Mouse (Mus musculus): ENCODE measurements around the gene Psapl1. TPM values are rescaled to one million over a fixed set of nuclear protein-coding genes. Genes with fewer than 3 reads are reported as not detected.

Psapl1 gene
- not detected for total RNA-seq (2021)

GRCm38 (mm10) chr5:36203916-36204315, at the start of gene Psapl1:
Gene Psapl1, plus strand, starts transcription at chr5:36204021.
- no peak for DNase-seq (ENCODE audit: extremely low spot score in 1 of 2, low spot score in 1 of 2)

GRCm38 (mm10) chr5:36154879-36155485, 48.8 kb upstream of the Psapl1 start:
- no peak for DNase-seq (ENCODE audit: extremely low spot score in 1 of 2, low spot score in 1 of 2)

- DNase-seq (ENCODE audit: extremely low spot score in 1 of 2, low spot score in 1 of 2) = no peak
Observed at GRCm38 (mm10) chr5:36165424-36166302, 38.2 kb upstream of the Psapl1 start.

- DNase-seq (ENCODE audit: extremely low spot score in 1 of 2, low spot score in 1 of 2) = no peak
Observed at GRCm38 (mm10) chr5:36166346-36167013, 37.3 kb upstream of the Psapl1 start.

GRCm38 (mm10) chr5:36168963-36169650, 34.7 kb upstream of the Psapl1 start:
- DNase-seq (ENCODE audit: extremely low spot score in 1 of 2, low spot score in 1 of 2) = peak in 1 of 2 experiments; percentile 30

- DNase-seq (ENCODE audit: extremely low spot score in 1 of 2, low spot score in 1 of 2) = no peak
Observed at GRCm38 (mm10) chr5:36174569-36175115, 29.2 kb upstream of the Psapl1 start.

GRCm38 (mm10) chr5:36176409-36176808, 27.4 kb upstream of the Psapl1 start:
- DNase-seq (ENCODE audit: extremely low spot score in 1 of 2, low spot score in 1 of 2) = no peak

GRCm38 (mm10) chr5:36176873-36177272, 26.9 kb upstream of the Psapl1 start:
- DNase-seq (ENCODE audit: extremely low spot score in 1 of 2, low spot score in 1 of 2) = no peak

- no peak for DNase-seq (ENCODE audit: extremely low spot score in 1 of 2, low spot score in 1 of 2)
Observed at GRCm38 (mm10) chr5:36178215-36178614, 25.6 kb upstream of the Psapl1 start.

GRCm38 (mm10) chr5:36178785-36179184, 25.0 kb upstream of the Psapl1 start:
- DNase-seq (ENCODE audit: extremely low spot score in 1 of 2, low spot score in 1 of 2) = no peak

- no peak for DNase-seq (ENCODE audit: extremely low spot score in 1 of 2, low spot score in 1 of 2)
Observed at GRCm38 (mm10) chr5:36179708-36180107, 24.1 kb upstream of the Psapl1 start.

- no peak for DNase-seq (ENCODE audit: extremely low spot score in 1 of 2, low spot score in 1 of 2)
Observed at GRCm38 (mm10) chr5:36182326-36182725, 21.5 kb upstream of the Psapl1 start.

GRCm38 (mm10) chr5:36186294-36187053, 17.3 kb upstream of the Psapl1 start:
- DNase-seq (ENCODE audit: extremely low spot score in 1 of 2, low spot score in 1 of 2) = no peak

GRCm38 (mm10) chr5:36188310-36188709, 15.5 kb upstream of the Psapl1 start:
- DNase-seq (ENCODE audit: extremely low spot score in 1 of 2, low spot score in 1 of 2) = no peak

- no peak for DNase-seq (ENCODE audit: extremely low spot score in 1 of 2, low spot score in 1 of 2)
Observed at GRCm38 (mm10) chr5:36191285-36191684, 12.5 kb upstream of the Psapl1 start.

- no peak for DNase-seq (ENCODE audit: extremely low spot score in 1 of 2, low spot score in 1 of 2)
Observed at GRCm38 (mm10) chr5:36191876-36192275, 11.9 kb upstream of the Psapl1 start.

GRCm38 (mm10) chr5:36192677-36193076, 11.1 kb upstream of the Psapl1 start:
- no peak for DNase-seq (ENCODE audit: extremely low spot score in 1 of 2, low spot score in 1 of 2)

- no peak for DNase-seq (ENCODE audit: extremely low spot score in 1 of 2, low spot score in 1 of 2)
Observed at GRCm38 (mm10) chr5:36194631-36195030, 9.2 kb upstream of the Psapl1 start.

GRCm38 (mm10) chr5:36195436-36195835, 8.4 kb upstream of the Psapl1 start:
- no peak for DNase-seq (ENCODE audit: extremely low spot score in 1 of 2, low spot score in 1 of 2)

GRCm38 (mm10) chr5:36199519-36199918, 4.3 kb upstream of the Psapl1 start:
- no peak for DNase-seq (ENCODE audit: extremely low spot score in 1 of 2, low spot score in 1 of 2)
